In the genomic region with DNA sequence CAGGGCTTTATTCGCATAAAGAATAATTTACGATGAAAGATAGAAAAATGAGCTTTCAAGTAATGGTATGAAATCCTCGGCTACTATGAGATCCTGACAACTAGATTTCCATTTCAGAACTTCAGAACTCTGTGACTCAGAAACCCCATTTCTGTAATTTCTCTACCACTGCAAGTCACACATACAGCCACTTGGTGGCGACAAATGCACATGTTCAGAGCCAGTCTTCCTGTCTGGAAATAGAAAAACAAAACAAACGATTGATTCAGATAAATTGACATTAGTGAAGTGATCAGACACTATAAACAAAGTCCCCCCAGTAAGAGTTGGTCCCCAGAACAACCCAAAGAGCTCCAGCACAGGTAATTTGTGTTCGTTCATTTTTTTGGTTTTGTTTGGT, we compare ENCODE assay signal across 8 mouse cellular contexts. TPM values are rescaled to one million over a fixed set of nuclear protein-coding genes. Genes with fewer than 3 reads are reported as not detected.
DNase-seq lines count a peak whose midpoint lies in the region; ATAC-seq lines count a peak whose summit lies in the region.

No protein-coding gene starts in this region.

- no peaks in the 10 kb centered on the region for H3K27me3 ChIP-seq in intestine, embryonic 14.5 days (replicated peaks; ENCODE audit: control insufficient read depth, insufficient read depth, low read length)
- H3K27me3 ChIP-seq in intestine, embryonic 15.5 days (replicated peaks), result no peaks in the 10 kb centered on the region
- H3K27me3 ChIP-seq in embryonic facial prominence, embryonic 14.5 days (replicated peaks; ENCODE audit: control insufficient read depth, insufficient read depth, low read length), result no peaks in the 10 kb centered on the region

- WGBS in intestine, embryonic 14.5 days, result 14% methylated on average over 6 of the region's 6 CpGs
- WGBS in intestine, embryonic 15.5 days, result 11% methylated on average over 6 of the region's 6 CpGs
- 12% methylated on average over 6 of the region's 6 CpGs for WGBS in embryonic facial prominence, embryonic 14.5 days

- intact Hi-C loops in left cerebral cortex, postnatal 4 days (cut with DNase I), result loop anchor here (10.0 kb wide), 1 partner anchor 413 kb away; no protein-coding TSS in a partner anchor
- intact Hi-C loops in gastrocnemius, postnatal 36 days (cut with DNase I), result loop anchor here (2.0 to 10.0 kb wide), 3 partner anchors 77 to 473 kb away; a partner anchor contains a TSS

- no peaks in the 10 kb centered on the region for H3K36me3 ChIP-seq in intestine, embryonic 14.5 days (ENCODE audit: control insufficient read depth, insufficient read depth, low read length)
- no peaks in the 10 kb centered on the region for H3K36me3 ChIP-seq in intestine, embryonic 15.5 days
- no peaks in the 10 kb centered on the region for H3K36me3 ChIP-seq in embryonic facial prominence, embryonic 14.5 days (ENCODE audit: control insufficient read depth, insufficient read depth, low read length)

- no peaks in the 10 kb centered on the region for H3K9me3 ChIP-seq in intestine, embryonic 14.5 days (ENCODE audit: control insufficient read depth, low read length)
- no peaks in the 10 kb centered on the region for H3K9me3 ChIP-seq in intestine, embryonic 15.5 days
- H3K9me3 ChIP-seq in embryonic facial prominence, embryonic 14.5 days (ENCODE audit: control insufficient read depth, low read length), result 0 out of 2 replicates have a peak, but pooled peaks cover 2% of the 10 kb centered on the region

- H3K4me2 ChIP-seq in intestine, embryonic 14.5 days (ENCODE audit: low read length), result no peak overlapping the region
- no peak overlapping the region for H3K4me2 ChIP-seq in intestine, embryonic 15.5 days (replicated peaks)
- H3K4me2 ChIP-seq in embryonic facial prominence, embryonic 14.5 days (ENCODE audit: low read depth, low read length), result no peak overlapping the region

- no peak overlapping the region for H3K27ac ChIP-seq in intestine, embryonic 14.5 days (ENCODE audit: low read depth)
- no peak overlapping the region for H3K27ac ChIP-seq in intestine, embryonic 15.5 days
- H3K27ac ChIP-seq in embryonic facial prominence, embryonic 14.5 days (replicated peaks; ENCODE audit: low read depth, low read length), result no peak overlapping the region

- no peak overlapping the region for H3K9ac ChIP-seq in intestine, embryonic 14.5 days (ENCODE audit: low read length)
- H3K9ac ChIP-seq in intestine, embryonic 15.5 days, result no peak overlapping the region
- no peak overlapping the region for H3K9ac ChIP-seq in embryonic facial prominence, embryonic 14.5 days (ENCODE audit: low read depth, low read length)

- H3K4me3 ChIP-seq in intestine, embryonic 14.5 days (ENCODE audit: low read depth, low read length), result no peak overlapping the region
- no peak overlapping the region for H3K4me3 ChIP-seq in intestine, embryonic 15.5 days (replicated peaks)
- H3K4me3 ChIP-seq in embryonic facial prominence, embryonic 14.5 days (ENCODE audit: low read depth, low read length), result no peak overlapping the region

- no peaks in the 10 kb centered on the region for H3K4me1 ChIP-seq in intestine, embryonic 14.5 days (replicated peaks; ENCODE audit: control insufficient read depth, insufficient read depth, low read length)
- H3K4me1 ChIP-seq in intestine, embryonic 15.5 days (replicated peaks), result no peaks in the 10 kb centered on the region
- H3K4me1 ChIP-seq in embryonic facial prominence, embryonic 14.5 days (ENCODE audit: control insufficient read depth, insufficient read depth, low read length), result no peaks in the 10 kb centered on the region

- 0 out of 2 replicates have a peak, but pooled peaks have one; percentile 2 for ATAC-seq in intestine, embryonic 14.5 days (replicated peaks; ENCODE audit: low FRiP score, low TSS enrichment, low read depth)
- ATAC-seq in intestine, embryonic 15.5 days, result no peak
- no peak for ATAC-seq in embryonic facial prominence, embryonic 14.5 days (ENCODE audit: low read depth)

- DNase-seq in intestine, embryonic 14.5 days (ENCODE audit: low spot score), result no peak
- DNase-seq in CD4-positive, CD25-positive, alpha-beta regulatory T cell, adult 2 months (ENCODE audit: low read depth, low spot score), result peak; percentile 86
- peak; percentile 72 for DNase-seq in ZHBTc4 (ENCODE audit: low read depth, low spot score)
- DNase-seq in embryonic facial prominence, embryonic 14.5 days (ENCODE audit: low spot score), result peak; percentile 60
- peak; percentile 47 for DNase-seq in left cerebral cortex, postnatal 4 days
- DNase-seq in retina, postnatal 7 days (ENCODE audit: low read depth, low spot score), result peak; percentile 43
- no peak for DNase-seq in gastrocnemius, postnatal 36 days

RNA-seq across cellular contexts. Expression of a gene that starts 9.1 kb away (rescaled TPM):
- 193 and 195 TPM in 2 replicates for polyA plus RNA-seq in intestine, embryonic 14.5 days (2014; fragmentation: Nextera tagmentation; extraction: Ambion mirVana)
- polyA plus RNA-seq in intestine, embryonic 15.5 days (2015; fragmentation: Nextera tagmentation; extraction: Ambion mirVana), result 184 and 196 TPM in 2 replicates
- polyA plus RNA-seq in embryonic facial prominence, embryonic 14.5 days (2014; fragmentation: Nextera tagmentation; extraction: Ambion mirVana), result 173 and 201 TPM in 2 replicates
- total RNA-seq in left cerebral cortex, postnatal 4 days (2021), result 100 to 1,000 TPM; 154 to 158 TPM
- total RNA-seq in gastrocnemius, postnatal 36 days (2021), result 10 to 100 TPM; 35.8 to 46.8 TPM

RNA-seq across cellular contexts. Expression of a gene that starts 21.1 kb away (rescaled TPM):
- polyA plus RNA-seq in intestine, embryonic 14.5 days (2014; fragmentation: Nextera tagmentation; extraction: Ambion mirVana), result 0.07 TPM in 1 of 2 replicates, not detected in the other
- polyA plus RNA-seq in intestine, embryonic 15.5 days (2015; fragmentation: Nextera tagmentation; extraction: Ambion mirVana), result 0.11 and 0.18 TPM in 2 replicates
- 0.25 and 0.54 TPM in 2 replicates for polyA plus RNA-seq in embryonic facial prominence, embryonic 14.5 days (2014; fragmentation: Nextera tagmentation; extraction: Ambion mirVana)
- total RNA-seq in left cerebral cortex, postnatal 4 days (2021), result 10 to 100 TPM; 26.4 to 31.4 TPM
- not detected for total RNA-seq in gastrocnemius, postnatal 36 days (2021)

Comparison
In these comparisons a context has a peak if more than half of its experiments do, and no peak if none do; other contexts are left out.
1. DNase-seq: peak in CD4-positive, CD25-positive, alpha-beta regulatory T cell, adult 2 months (single experiment), ZHBTc4 (single experiment), embryonic facial prominence, embryonic 14.5 days (single experiment), left cerebral cortex, postnatal 4 days (single experiment) and retina, postnatal 7 days (single experiment); none in intestine, embryonic 14.5 days (single experiment) and gastrocnemius, postnatal 36 days (0 of 2).